Mouse (Mus musculus): ENCODE data around the gene Rptor. TPM values are rescaled to one million over a fixed set of nuclear protein-coding genes. Genes with fewer than 3 reads are reported as not detected.
A peak's percentile ranks its signal among the peaks of the same experiment; 100 is the strongest.

Gene Rptor
- polyA plus RNA-seq, 1 experiment from 2014 or later = 13.2 TPM

DNA sequence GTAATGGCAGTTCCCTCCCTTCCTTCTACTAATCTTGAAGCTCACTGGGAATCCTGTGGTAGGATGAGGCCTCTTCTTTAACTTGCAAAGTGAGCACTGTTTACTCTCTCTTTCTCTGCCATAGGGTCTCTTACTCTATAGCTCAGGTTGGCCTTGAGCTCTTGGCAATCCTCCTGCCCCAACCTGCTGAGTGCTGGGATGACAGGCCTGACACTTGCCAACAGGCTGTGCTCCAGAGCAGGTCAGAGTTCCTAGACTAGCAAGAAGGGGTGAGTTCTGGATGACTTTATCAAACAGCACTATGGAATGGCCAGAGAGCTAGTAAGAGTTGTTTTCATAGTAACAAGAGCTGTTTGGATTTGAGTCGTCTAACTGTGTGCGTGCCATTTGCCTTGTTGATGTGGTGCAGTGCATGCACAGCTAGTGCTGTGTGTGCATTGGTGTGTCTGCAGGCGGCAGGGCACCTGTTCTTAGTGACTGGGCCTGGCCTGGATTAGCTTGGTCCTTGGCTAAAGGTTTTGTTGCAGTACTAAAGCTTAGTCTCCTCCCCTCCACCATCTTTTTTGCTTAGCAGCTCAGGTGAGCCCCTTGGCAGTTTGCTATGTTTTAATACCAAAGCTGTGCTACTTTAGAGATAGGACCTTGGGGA is 28.6 kb downstream of the Rptor start:
- 87% methylated on average over 3 of the region's 3 CpGs for WGBS

GRCm38 (mm10) chr11:119636371-119636883 is 33.7 kb downstream of the Rptor start:
- ATAC-seq (ENCODE audit: low FRiP score) = no peak

More for the DNA sequence above, 28.6 kb downstream of the Rptor start:
- Histone ChIP-seq H3K9ac (no peak overlapping the region), H3K36me3 (replicated peaks; ENCODE audit: control insufficient read depth, insufficient read depth) (no peaks in the 10 kb centered on the region), H3K4me2 (replicated peaks) (no peak overlapping the region), H3K4me1 (replicated peaks; ENCODE audit: control insufficient read depth, insufficient read depth, low read length) (0 out of 2 replicates have a peak, but pooled peaks cover 11% of the 10 kb centered on the region), H3K4me3 (replicated peaks; ENCODE audit: low read length) (no peak overlapping the region), H3K27me3 (ENCODE audit: control insufficient read depth, insufficient read depth, low read length) (no peaks in the 10 kb centered on the region), H3K27ac (no peak overlapping the region), H3K9me3 (ENCODE audit: control insufficient read depth, low read length) (no peaks in the 10 kb centered on the region)
- DNase-seq (ENCODE audit: low spot score) = no peak
- ATAC-seq (ENCODE audit: low FRiP score) = no peak

DNA sequence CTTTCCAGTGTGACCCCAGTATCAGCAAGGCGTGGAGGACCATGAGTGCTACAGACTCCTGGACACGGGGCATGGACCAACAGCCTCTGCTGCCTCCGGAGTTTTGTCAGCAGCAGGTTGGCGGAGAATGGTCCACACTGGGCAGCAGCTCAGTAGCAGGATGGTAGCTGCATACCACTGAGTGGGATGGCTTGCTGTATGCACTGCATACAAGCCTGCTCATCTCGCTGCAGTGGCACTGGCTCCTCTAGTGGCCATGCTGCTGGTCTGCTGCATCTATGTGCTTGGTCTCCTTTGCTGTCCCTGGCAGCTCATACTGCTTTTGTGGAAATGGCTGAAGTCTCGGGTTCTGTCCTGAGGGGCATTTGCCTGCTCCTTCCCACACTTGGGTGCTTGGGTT is 34.8 kb downstream of the Rptor start:
- Histone ChIP-seq H3K9ac (no peak overlapping the region), H3K9me3 (ENCODE audit: control insufficient read depth, low read length) (no peaks in the 10 kb centered on the region), H3K36me3 (replicated peaks; ENCODE audit: control insufficient read depth, insufficient read depth) (no peaks in the 10 kb centered on the region), H3K4me3 (replicated peaks; ENCODE audit: low read length) (no peak overlapping the region), H3K27ac (no peak overlapping the region), H3K4me2 (replicated peaks) (no peak overlapping the region), H3K27me3 (ENCODE audit: control insufficient read depth, insufficient read depth, low read length) (no peaks in the 10 kb centered on the region), H3K4me1 (replicated peaks; ENCODE audit: control insufficient read depth, insufficient read depth, low read length) (peaks cover 5% of the 10 kb centered on the region; the same call in 1 of the 2 replicates)
- DNase-seq (ENCODE audit: low spot score) = no peak
- 82% methylated on average over 6 of the region's 6 CpGs for WGBS
- ATAC-seq (ENCODE audit: low FRiP score) = no peak

More at GRCm38 (mm10) chr11:119636371-119636883, 33.7 kb downstream of the Rptor start:
- Histone ChIP-seq H3K9me3 (ENCODE audit: control insufficient read depth, low read length) (no peaks in the 10 kb centered on the region), H3K9ac (no peak overlapping the region), H3K27me3 (ENCODE audit: control insufficient read depth, insufficient read depth, low read length) (no peaks in the 10 kb centered on the region), H3K27ac (no peak overlapping the region), H3K4me1 (replicated peaks; ENCODE audit: control insufficient read depth, insufficient read depth, low read length) (peaks cover 5% of the 10 kb centered on the region; the same call in 1 of the 2 replicates), H3K36me3 (replicated peaks; ENCODE audit: control insufficient read depth, insufficient read depth) (no peaks in the 10 kb centered on the region), H3K4me2 (replicated peaks) (no peak overlapping the region), H3K4me3 (replicated peaks; ENCODE audit: low read length) (no peak overlapping the region)
- 94% methylated on average over 4 of the region's 4 CpGs for WGBS
- DNase-seq (ENCODE audit: low spot score) = no peak

GRCm38 (mm10) chr11:119640491-119640890 is 37.8 kb downstream of the Rptor start:
- H3K4me3 ChIP-seq (replicated peaks; ENCODE audit: low read length) = no peak overlapping the region
- ATAC-seq (ENCODE audit: low FRiP score) (no peak), DNase-seq (ENCODE audit: low spot score) (no peak)
- H3K27me3 ChIP-seq (ENCODE audit: control insufficient read depth, insufficient read depth, low read length) = no peaks in the 10 kb centered on the region
- no peak overlapping the region for H3K9ac ChIP-seq
- H3K27ac ChIP-seq = peak overlapping the region; percentile 10; the same call in 1 of the 2 replicates
- no peak overlapping the region for H3K4me2 ChIP-seq (replicated peaks)
- H3K4me1 ChIP-seq (replicated peaks; ENCODE audit: control insufficient read depth, insufficient read depth, low read length) = peaks cover 20% of the 10 kb centered on the region
- 56% methylated on average over 9 of the region's 9 CpGs for WGBS
- no peaks in the 10 kb centered on the region for H3K9me3 ChIP-seq (ENCODE audit: control insufficient read depth, low read length)
- no peaks in the 10 kb centered on the region for H3K36me3 ChIP-seq (replicated peaks; ENCODE audit: control insufficient read depth, insufficient read depth)

GRCm38 (mm10) chr11:119641831-119642381 is 39.2 kb downstream of the Rptor start:
- no peaks in the 10 kb centered on the region for H3K27me3 ChIP-seq (ENCODE audit: control insufficient read depth, insufficient read depth, low read length)
- H3K4me2 ChIP-seq (replicated peaks) = no peak overlapping the region
- no peak overlapping the region for H3K4me3 ChIP-seq (replicated peaks; ENCODE audit: low read length)
- no peaks in the 10 kb centered on the region for H3K9me3 ChIP-seq (ENCODE audit: control insufficient read depth, low read length)
- H3K9ac ChIP-seq = no peak overlapping the region
- peaks cover 22% of the 10 kb centered on the region for H3K4me1 ChIP-seq (replicated peaks; ENCODE audit: control insufficient read depth, insufficient read depth, low read length)
- H3K27ac ChIP-seq = no peak overlapping the region
- WGBS = 89% methylated on average over 9 of the region's 9 CpGs
- DNase-seq (ENCODE audit: low spot score) (no peak), ATAC-seq (ENCODE audit: low FRiP score) (no peak)
- no peaks in the 10 kb centered on the region for H3K36me3 ChIP-seq (replicated peaks; ENCODE audit: control insufficient read depth, insufficient read depth)

GRCm38 (mm10) chr11:119643347-119643746 is 40.6 kb downstream of the Rptor start:
- ATAC-seq (ENCODE audit: low FRiP score) (no peak), DNase-seq (ENCODE audit: low spot score) (no peak)
- no peaks in the 10 kb centered on the region for H3K9me3 ChIP-seq (ENCODE audit: control insufficient read depth, low read length)
- H3K4me3 ChIP-seq (replicated peaks; ENCODE audit: low read length) = no peak overlapping the region
- H3K36me3 ChIP-seq (replicated peaks; ENCODE audit: control insufficient read depth, insufficient read depth) = no peaks in the 10 kb centered on the region
- peaks cover 23% of the 10 kb centered on the region for H3K4me1 ChIP-seq (replicated peaks; ENCODE audit: control insufficient read depth, insufficient read depth, low read length)
- H3K27ac ChIP-seq = no peak overlapping the region
- H3K9ac ChIP-seq = no peak overlapping the region
- H3K27me3 ChIP-seq (ENCODE audit: control insufficient read depth, insufficient read depth, low read length) = no peaks in the 10 kb centered on the region
- H3K4me2 ChIP-seq (replicated peaks) = no peak overlapping the region
- 87% methylated on average over 7 of the region's 7 CpGs for WGBS

DNA sequence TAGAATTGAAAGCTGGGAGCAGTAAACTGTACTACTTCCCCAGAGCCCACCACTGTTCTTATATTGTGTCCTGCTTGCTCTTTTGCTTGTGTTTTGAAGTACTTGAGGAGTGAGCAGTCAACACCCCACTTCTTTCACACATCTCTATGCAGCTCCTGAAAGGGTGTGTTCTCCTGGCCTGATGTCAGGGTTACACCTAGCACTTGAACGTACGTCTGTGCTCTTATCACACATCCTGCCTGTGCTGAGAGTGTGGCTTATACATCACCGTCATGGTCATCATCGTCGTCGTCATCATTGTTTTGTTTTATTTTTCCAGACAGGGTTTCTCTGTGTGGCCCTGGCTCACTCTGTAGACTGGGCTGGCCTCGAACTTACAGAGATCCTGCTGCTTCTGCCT is 41.4 kb downstream of the Rptor start:
- peaks cover 26% of the 10 kb centered on the region for H3K4me1 ChIP-seq (replicated peaks; ENCODE audit: control insufficient read depth, insufficient read depth, low read length)
- no peaks in the 10 kb centered on the region for H3K9me3 ChIP-seq (ENCODE audit: control insufficient read depth, low read length)
- no peak overlapping the region for H3K4me3 ChIP-seq (replicated peaks; ENCODE audit: low read length)
- WGBS = 77% methylated on average over 7 of the region's 7 CpGs
- H3K27me3 ChIP-seq (ENCODE audit: control insufficient read depth, insufficient read depth, low read length) = no peaks in the 10 kb centered on the region
- DNase-seq (ENCODE audit: low spot score) = no peak
- no peak overlapping the region for H3K9ac ChIP-seq
- no peak for ATAC-seq (ENCODE audit: low FRiP score)
- H3K27ac ChIP-seq = no peak overlapping the region
- H3K4me2 ChIP-seq (replicated peaks) = no peak overlapping the region
- no peaks in the 10 kb centered on the region for H3K36me3 ChIP-seq (replicated peaks; ENCODE audit: control insufficient read depth, insufficient read depth)

- Histone ChIP-seq H3K4me1 (replicated peaks; ENCODE audit: control insufficient read depth, insufficient read depth, low read length) (peaks cover 26% of the 10 kb centered on the region), H3K4me3 (replicated peaks; ENCODE audit: low read length) (no peak overlapping the region), H3K4me2 (replicated peaks) (no peak overlapping the region), H3K9ac (no peak overlapping the region), H3K27me3 (ENCODE audit: control insufficient read depth, insufficient read depth, low read length) (no peaks in the 10 kb centered on the region), H3K27ac (peak overlapping the region; percentile 22; the same call in 1 of the 2 replicates), H3K36me3 (replicated peaks; ENCODE audit: control insufficient read depth, insufficient read depth) (no peaks in the 10 kb centered on the region), H3K9me3 (ENCODE audit: control insufficient read depth, low read length) (no peaks in the 10 kb centered on the region)
- 25% methylated on average over 14 of the region's 14 CpGs for WGBS
- ATAC-seq (ENCODE audit: low FRiP score) (no peak; the same call in 1 of the 2 replicates), DNase-seq (ENCODE audit: low spot score) (peak; percentile 32)
These were observed 42.1 kb downstream of the Rptor start for GRCm38 (mm10) chr11:119644612-119645379.

GRCm38 (mm10) chr11:119650456-119650855 is 47.8 kb downstream of the Rptor start:
- H3K4me2 ChIP-seq (replicated peaks) = no peak overlapping the region
- no peaks in the 10 kb centered on the region for H3K9me3 ChIP-seq (ENCODE audit: control insufficient read depth, low read length)
- no peaks in the 10 kb centered on the region for H3K27me3 ChIP-seq (ENCODE audit: control insufficient read depth, insufficient read depth, low read length)
- no peak overlapping the region for H3K4me3 ChIP-seq (replicated peaks; ENCODE audit: low read length)
- no peak overlapping the region for H3K27ac ChIP-seq
- peaks cover 6% of the 10 kb centered on the region for H3K4me1 ChIP-seq (replicated peaks; ENCODE audit: control insufficient read depth, insufficient read depth, low read length)
- no peak overlapping the region for H3K9ac ChIP-seq
- ATAC-seq (ENCODE audit: low FRiP score) = no peak
- no peaks in the 10 kb centered on the region for H3K36me3 ChIP-seq (replicated peaks; ENCODE audit: control insufficient read depth, insufficient read depth)
- DNase-seq (ENCODE audit: low spot score) = no peak
